ENCODE assay signal across 12 mouse cellular contexts in the genomic region with DNA sequence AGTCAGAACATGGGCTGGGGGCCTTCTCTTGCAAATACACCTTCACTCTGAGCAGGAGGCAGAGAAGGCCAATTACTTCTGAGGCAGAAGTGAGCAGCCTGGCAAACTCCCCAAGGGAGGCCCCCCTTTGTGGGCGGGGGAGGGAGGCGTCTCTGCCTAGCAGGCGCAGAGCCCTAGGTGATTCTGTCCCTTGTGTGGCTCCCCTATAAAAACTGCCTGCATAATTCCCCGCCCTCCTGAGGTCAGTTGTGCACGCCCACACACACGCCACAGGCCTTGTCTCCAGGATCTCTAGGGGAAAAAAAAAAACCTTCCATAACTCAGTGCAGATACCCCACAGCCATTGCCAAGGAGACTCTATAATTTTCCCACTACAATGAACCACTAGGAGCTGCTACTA. TPM values are rescaled to one million over a fixed set of nuclear protein-coding genes. Genes with fewer than 3 reads are reported as not detected.
DNase-seq lines count a peak whose midpoint lies in the region; ATAC-seq and TF ChIP-seq lines count a peak whose summit lies in the region.
"Had no signal": no experiment of that assay in that cellular context is flagged by ENCODE, and none has a peak within 500 bp of the region (broad histone marks: within the 10 kb centered on the region; RNA-seq: fewer than 3 reads in every experiment).

No protein-coding gene starts in this region.

- H3K27ac ChIP-seq in intestine, embryonic 15.5 days = no peak overlapping the region
- no peak overlapping the region for H3K27ac ChIP-seq in intestine, postnatal 0 days (ENCODE audit: low read depth, low read length)
- peak overlapping the region; percentile 74 for H3K27ac ChIP-seq in limb, embryonic 12.5 days
- H3K27ac ChIP-seq: liver, embryonic 14.5 days had no signal

- DNase-seq in CD4-positive, CD25-positive, alpha-beta regulatory T cell, adult 2 months (ENCODE audit: low read depth, low spot score) = peak; percentile 16
- peak; percentile 45 for DNase-seq in brain, embryonic 14.5 days (ENCODE audit: low read depth)
- DNase-seq in adipocyte (ENCODE audit: low spot score) = no peak
- DNase-seq in right cerebral cortex, postnatal 4 days = no peak
- DNase-seq in frontal cortex, postnatal 14 days (ENCODE audit: low spot score in 2 of 2) = no peak
- DNase-seq: adrenal gland, postnatal 36 days; cerebellum, adult 11 months; lung, postnatal 4 days had no signal

- ATAC-seq in intestine, embryonic 15.5 days = peak; percentile 23; the same call in 1 of the 2 replicates
- no peak for ATAC-seq in intestine, postnatal 0 days
- ATAC-seq in limb, embryonic 12.5 days (ENCODE audit: insufficient number of reproducible peaks, insufficient read depth, low FRiP score, low TSS enrichment, low read depth) = no peak

- no peak overlapping the region for H3K9ac ChIP-seq in intestine, embryonic 15.5 days
- H3K9ac ChIP-seq in intestine, postnatal 0 days (ENCODE audit: low read depth, low read length) = no peak overlapping the region
- H3K9ac ChIP-seq in limb, embryonic 12.5 days (replicated peaks) = no peak overlapping the region
- H3K9ac ChIP-seq: liver, embryonic 14.5 days had no signal

- H3K36me3 ChIP-seq in intestine, embryonic 15.5 days = no peaks in the 10 kb centered on the region
- H3K36me3 ChIP-seq in intestine, postnatal 0 days (ENCODE audit: control insufficient read depth, insufficient read depth) = no peaks in the 10 kb centered on the region
- H3K36me3 ChIP-seq in limb, embryonic 12.5 days = no peaks in the 10 kb centered on the region

- TF ChIP-seq POLR2A in brain, embryonic 14.5 days (IDR thresholded peaks at IDR 0.05; ENCODE audit: borderline replicate concordance, extremely low read depth, insufficient read depth, insufficient read length, poor library complexity, severe bottlenecking) = no peak

- H3K4me3 ChIP-seq in intestine, embryonic 15.5 days (replicated peaks) = no peak overlapping the region
- H3K4me3 ChIP-seq in intestine, postnatal 0 days (ENCODE audit: low read depth, low read length) = no peak overlapping the region
- no peak overlapping the region for H3K4me3 ChIP-seq in limb, embryonic 12.5 days (replicated peaks)

- 39% methylated on average over 6 of the region's 6 CpGs for WGBS in intestine, embryonic 15.5 days
- WGBS in intestine, postnatal 0 days = 22% methylated on average over 6 of the region's 6 CpGs
- 15% methylated on average over 6 of the region's 6 CpGs for WGBS in limb, embryonic 12.5 days

- peaks cover 9% of the 10 kb centered on the region; the same call in 1 of the 2 replicates for H3K4me1 ChIP-seq in intestine, embryonic 15.5 days (replicated peaks)
- no peaks in the 10 kb centered on the region for H3K4me1 ChIP-seq in intestine, postnatal 0 days (replicated peaks; ENCODE audit: control insufficient read depth, insufficient read depth, low read length)
- H3K4me1 ChIP-seq in limb, embryonic 12.5 days (replicated peaks) = peaks cover 36% of the 10 kb centered on the region

- no peaks in the 10 kb centered on the region for H3K27me3 ChIP-seq in intestine, embryonic 15.5 days (replicated peaks)
- H3K27me3 ChIP-seq in intestine, postnatal 0 days (replicated peaks; ENCODE audit: control insufficient read depth, insufficient read depth, low read length) = no peaks in the 10 kb centered on the region
- no peaks in the 10 kb centered on the region for H3K27me3 ChIP-seq in limb, embryonic 12.5 days

- H3K9me3 ChIP-seq in intestine, embryonic 15.5 days = no peaks in the 10 kb centered on the region
- no peaks in the 10 kb centered on the region for H3K9me3 ChIP-seq in intestine, postnatal 0 days (ENCODE audit: control insufficient read depth)
- no peaks in the 10 kb centered on the region for H3K9me3 ChIP-seq in limb, embryonic 12.5 days

- no peak overlapping the region for H3K4me2 ChIP-seq in intestine, embryonic 15.5 days (replicated peaks)
- no peak overlapping the region for H3K4me2 ChIP-seq in intestine, postnatal 0 days (replicated peaks; ENCODE audit: low read depth)
- no peak overlapping the region for H3K4me2 ChIP-seq in limb, embryonic 12.5 days

- TF ChIP-seq CTCF in intestine, postnatal 0 days (IDR thresholded peaks at IDR 0.05; ENCODE audit: low read depth) = no peak
- TF ChIP-seq CTCF in brain, embryonic 14.5 days (IDR thresholded peaks at IDR 0.05; ENCODE audit: borderline replicate concordance, extremely low read depth, insufficient read depth, insufficient read length) = no peak

RNA-seq across cellular contexts. Expression of gene Dpysl4, which starts 44.6 kb away (rescaled TPM):
- 12.7 and 15.6 TPM in 2 replicates for polyA plus RNA-seq in intestine, embryonic 15.5 days (2015; fragmentation: Nextera tagmentation; extraction: Ambion mirVana)
- polyA plus RNA-seq in intestine, postnatal 0 days (2015; fragmentation: Nextera tagmentation; extraction: Ambion mirVana) = 4.5 and 4.7 TPM in 2 replicates
- polyA plus RNA-seq in brain, embryonic 14.5 days (2012; rRNA removed) = 192 and 195 TPM in 2 replicates
- 34.4 and 34.9 TPM in 2 replicates for polyA plus RNA-seq in limb, embryonic 12.5 days (2016; fragmentation: Nextera tagmentation; extraction: Ambion mirVana)

Comparison
In these comparisons a context has a peak if more than half of its experiments do, and no peak if none do; other contexts are left out.
1. DNase-seq: peak in CD4-positive, CD25-positive, alpha-beta regulatory T cell, adult 2 months (single experiment) and brain, embryonic 14.5 days (single experiment); none in adipocyte (single experiment), right cerebral cortex, postnatal 4 days (single experiment) and frontal cortex, postnatal 14 days (0 of 2).